Mouse (Mus musculus): Measurements from ENCODE around the gene Abhd6. TPM values are rescaled to one million over a fixed set of nuclear protein-coding genes. Genes with fewer than 3 reads are reported as not detected.

Gene Abhd6
- 10 to 100 TPM; 76.2 to 80.1 TPM for total RNA-seq (2021)

GRCm38 (mm10) chr14:8002432-8003092 lies at the start of gene Abhd6:
Gene Abhd6, plus strand, starts transcription at chr14:8002902.
- peak; percentile 84 for DNase-seq

GRCm38 (mm10) chr14:7954071-7954471 lies 48.6 kb upstream of the Abhd6 start:
- DNase-seq, result no peak

DNA sequence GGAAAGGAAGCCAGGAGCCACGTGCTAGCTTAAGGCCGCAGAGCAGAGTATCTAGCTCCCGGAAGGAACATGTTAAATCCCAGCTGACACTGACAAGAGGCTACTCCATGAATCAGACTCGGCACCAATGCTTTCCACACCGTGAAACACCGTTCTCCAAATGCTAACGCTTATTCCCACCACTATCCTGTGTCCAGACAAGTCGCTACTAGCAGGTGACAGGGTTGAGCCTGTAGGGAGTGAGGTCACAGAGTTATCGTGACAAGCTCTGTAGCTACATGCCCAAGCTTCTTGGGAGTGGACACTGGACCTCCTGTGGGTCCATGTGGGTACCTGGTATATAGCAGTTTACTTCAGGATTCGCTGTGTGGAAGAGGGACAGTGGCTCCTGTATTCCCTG lies 46.3 kb upstream of the Abhd6 start:
- no peak for DNase-seq

DNA sequence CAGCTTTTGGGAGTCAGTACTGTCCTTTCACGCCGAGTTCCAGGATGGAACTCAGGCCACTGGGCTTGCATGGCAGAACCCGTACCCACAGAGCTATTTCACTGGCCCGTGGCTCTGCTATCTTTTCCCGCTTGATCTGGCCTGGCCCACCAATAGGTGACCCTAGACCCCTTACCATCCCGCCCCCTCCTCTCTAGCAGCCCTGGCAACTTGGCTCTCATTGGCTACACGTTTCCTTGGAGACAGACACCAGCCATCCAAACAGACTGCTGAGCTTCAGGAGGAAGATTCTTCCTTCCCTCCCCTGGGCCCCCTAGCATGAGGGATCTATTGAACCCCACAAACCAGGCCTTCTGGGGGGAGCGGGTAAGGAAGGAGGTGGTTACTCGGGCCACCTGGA lies 45.7 kb upstream of the Abhd6 start, which contains the start of gene Gm45521:
Gene Gm45521 (plus strand): TSS at position 240 of the 400 bp plus-strand sequence.
- no peak for DNase-seq

GRCm38 (mm10) chr14:7960616-7961015 lies 42.1 kb upstream of the Abhd6 start:
- peak; percentile 27 to 35 for DNase-seq

DNA sequence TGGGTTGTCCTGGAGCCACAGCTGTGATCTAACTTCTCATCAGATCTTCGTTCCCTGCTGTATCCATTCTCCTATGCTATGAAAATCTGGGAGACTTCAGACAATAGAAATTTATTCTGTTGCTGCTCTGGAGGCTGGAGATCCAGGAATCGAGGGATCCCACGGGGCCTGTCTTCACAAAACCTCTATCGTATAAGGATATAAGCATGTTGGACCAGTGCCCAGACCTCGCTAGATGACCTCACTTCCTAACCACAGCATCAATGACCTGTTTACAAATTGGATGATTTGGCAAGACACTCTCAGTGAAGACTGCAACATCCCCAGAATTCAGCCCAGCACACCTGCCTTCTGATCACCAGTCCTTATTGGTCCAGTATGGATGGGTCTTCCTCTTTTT lies 41.0 kb upstream of the Abhd6 start:
- no peak for DNase-seq

DNA sequence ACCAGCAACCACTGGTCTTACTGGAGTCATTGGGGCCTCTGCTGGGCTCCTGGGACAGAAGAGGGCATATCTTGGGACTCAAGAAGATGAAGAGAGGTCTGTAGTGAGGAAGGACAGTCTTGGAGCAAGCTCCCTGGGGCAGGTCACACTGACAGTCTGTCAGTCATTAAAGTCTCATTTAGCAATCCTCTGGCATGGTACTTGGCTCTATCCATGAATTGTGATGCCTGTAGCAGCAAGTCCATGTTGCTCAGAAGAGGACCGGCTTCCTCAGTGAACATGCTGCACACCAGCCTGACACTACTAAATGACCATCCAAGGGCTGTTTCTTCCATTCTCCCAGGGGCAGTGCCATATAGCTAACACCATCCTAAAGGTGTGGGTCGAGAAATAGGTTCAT lies 40.1 kb upstream of the Abhd6 start:
- DNase-seq, result no peak

GRCm38 (mm10) chr14:7963160-7963559 lies 39.5 kb upstream of the Abhd6 start:
- DNase-seq, result no peak

DNA sequence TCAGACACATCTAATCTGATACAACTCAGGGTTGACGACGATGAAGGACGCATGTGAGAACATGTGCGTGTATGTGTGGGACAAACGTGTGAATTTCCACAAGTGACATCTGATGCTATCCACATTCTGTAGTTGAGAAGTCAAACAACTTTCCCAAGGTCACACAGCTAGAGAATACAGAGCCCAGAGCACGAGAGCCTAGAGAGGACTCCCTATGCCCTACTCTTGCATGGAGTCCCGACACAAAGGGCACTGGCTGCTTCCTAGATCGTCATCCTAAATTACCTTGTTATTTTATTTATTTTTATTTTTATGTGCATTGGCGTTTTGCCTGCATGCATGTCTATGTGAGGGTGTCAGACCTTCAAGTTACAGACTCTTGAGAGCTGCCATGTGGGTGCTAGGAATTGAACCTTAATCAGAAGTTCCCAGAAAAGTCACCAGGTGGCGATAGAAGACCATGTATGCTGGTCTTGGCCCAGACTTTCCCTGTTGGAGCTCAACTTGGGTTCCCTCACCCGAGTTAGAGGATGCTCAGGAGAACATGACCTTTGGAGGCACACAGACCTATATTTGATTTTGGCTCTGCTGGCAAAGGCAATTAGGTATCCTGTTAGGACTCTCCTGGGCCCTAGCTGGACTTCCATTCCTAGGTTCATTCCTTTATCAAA lies 38.3 kb upstream of the Abhd6 start:
- DNase-seq, result peak; percentile 45 to 64

GRCm38 (mm10) chr14:7971889-7972493 lies 30.7 kb upstream of the Abhd6 start:
- peak in 1 of 2 experiments; percentile 24 for DNase-seq

GRCm38 (mm10) chr14:7974643-7975042 lies 28.1 kb upstream of the Abhd6 start:
- DNase-seq, result no peak

- DNase-seq, result no peak
Measured at GRCm38 (mm10) chr14:7975177-7975576, 27.5 kb upstream of the Abhd6 start.

- no peak for DNase-seq
Measured at GRCm38 (mm10) chr14:7977471-7977870, 25.2 kb upstream of the Abhd6 start.

- DNase-seq, result no peak
Measured at GRCm38 (mm10) chr14:7978183-7978582, 24.5 kb upstream of the Abhd6 start.

- DNase-seq, result no peak
Measured at GRCm38 (mm10) chr14:7981226-7981625, 21.5 kb upstream of the Abhd6 start.

GRCm38 (mm10) chr14:7986913-7987312 lies 15.8 kb upstream of the Abhd6 start:
- DNase-seq, result no peak

DNA sequence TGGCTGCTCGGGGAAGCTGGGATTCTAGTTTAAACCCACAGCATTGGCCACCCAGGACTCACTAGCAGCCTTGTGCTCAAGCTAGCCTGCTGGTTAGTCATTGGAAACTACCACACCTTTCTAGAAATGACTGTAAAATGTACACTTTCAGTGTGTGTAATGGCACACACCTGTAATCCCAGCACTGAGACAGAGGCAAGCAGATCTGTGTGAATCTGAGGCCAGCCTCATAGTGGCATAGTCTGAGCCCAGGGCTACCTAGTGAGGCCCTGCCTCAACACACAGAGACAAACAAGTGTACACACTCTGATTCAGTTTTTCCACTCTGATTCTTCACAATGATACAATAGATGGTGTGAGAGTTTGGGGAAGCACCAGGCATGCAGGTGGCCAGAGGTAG lies 13.3 kb upstream of the Abhd6 start:
- DNase-seq, result no peak

- DNase-seq, result no peak
Measured at GRCm38 (mm10) chr14:7989961-7990360, 12.7 kb upstream of the Abhd6 start.

DNA sequence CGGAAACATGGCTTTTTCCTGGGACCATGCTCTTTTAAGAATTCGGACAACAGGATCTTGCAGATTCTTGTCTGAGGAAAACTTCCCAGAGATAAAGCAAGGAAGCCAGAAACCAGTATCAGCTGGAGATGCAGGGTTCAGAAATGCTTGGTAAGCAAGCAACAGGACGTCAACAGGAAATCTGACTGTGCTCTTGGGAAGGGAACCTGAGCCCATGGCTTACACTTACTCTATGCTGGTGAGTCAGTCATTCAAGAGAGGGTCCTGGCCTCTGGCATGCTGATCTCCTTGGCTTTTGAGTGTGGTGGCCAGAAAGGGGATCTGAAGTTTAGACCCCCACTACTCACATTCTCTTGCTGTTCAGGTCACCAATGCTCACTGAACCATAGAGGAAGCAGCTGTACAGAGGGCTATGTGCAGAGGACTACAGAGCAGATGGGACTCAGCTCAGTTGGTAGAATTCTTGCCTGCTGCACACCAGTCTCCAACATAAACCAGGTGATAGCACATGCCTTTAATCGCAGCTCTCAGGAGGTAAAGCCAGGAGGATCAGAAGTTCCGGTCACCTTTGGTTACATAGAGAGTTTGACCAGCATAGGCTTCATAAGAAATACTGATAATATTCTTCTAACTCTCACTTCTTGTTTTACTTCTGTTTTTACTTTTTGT lies 11.5 kb upstream of the Abhd6 start:
- DNase-seq, result no peak

- DNase-seq, result no peak
Measured at GRCm38 (mm10) chr14:7992158-7992557, 10.5 kb upstream of the Abhd6 start.

DNA sequence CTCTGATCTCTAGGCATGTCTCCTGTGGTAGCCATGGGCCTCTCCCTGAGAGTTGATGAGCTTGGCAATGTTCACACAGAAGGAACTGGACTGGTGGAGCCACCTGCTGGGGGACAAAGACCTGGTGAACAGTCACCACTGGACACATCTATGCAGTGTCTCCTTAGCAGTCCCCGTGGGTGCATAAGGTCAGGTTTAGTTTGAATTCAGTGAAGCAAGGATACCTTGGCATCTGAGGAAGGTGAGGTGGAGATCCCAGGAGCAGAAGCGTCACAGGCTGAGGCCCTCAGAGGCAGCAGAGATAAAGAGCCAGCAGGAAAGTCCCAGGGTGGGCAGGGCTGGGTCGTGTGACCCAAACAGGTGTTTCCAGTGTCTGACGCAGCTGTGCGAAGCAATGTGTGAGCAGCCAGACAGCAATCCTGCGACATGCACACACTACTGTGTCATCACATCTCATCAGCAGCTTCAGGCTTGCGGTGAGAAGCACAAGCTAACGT lies 8.4 kb upstream of the Abhd6 start, which contains the start of gene Dnase1l3:
Gene Dnase1l3 (minus strand): TSS at position 303 of the 497 bp plus-strand sequence.
- DNase-seq, result no peak

- peak; percentile 92 for DNase-seq
Measured at GRCm38 (mm10) chr14:7997255-7997696, 5.4 kb upstream of the Abhd6 start.

DNA sequence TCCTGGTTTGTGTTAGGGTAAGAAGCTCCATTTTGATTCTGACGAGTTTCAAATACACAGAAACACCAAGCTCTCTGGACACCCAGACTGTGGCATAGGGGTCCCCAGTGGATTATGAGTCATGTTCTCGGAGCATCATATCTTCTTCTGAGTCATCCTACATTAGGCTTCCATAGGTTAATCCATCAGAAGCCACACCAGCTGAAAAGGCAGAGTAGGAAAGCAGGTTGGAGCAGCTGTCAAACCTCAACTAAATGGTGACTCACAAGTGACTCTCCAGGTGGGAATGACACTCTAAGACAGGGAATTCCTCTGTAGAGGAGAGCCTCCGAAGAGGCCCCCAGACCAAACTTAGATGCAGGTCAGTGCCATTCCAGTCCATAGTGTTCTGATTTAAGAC lies 3.7 kb upstream of the Abhd6 start:
- no peak for DNase-seq

Measured in layer of hippocampus, postnatal 36 days (tissue).